Mouse (Mus musculus) megakaryocyte, embryonic 14.5 days (primary cell): ENCODE measurements around the gene Fam229b.

Experiments used
- FLI1 ChIP-seq: IDR thresholded peaks from 2 replicates; pipeline ENCODE4 v1.6.1; 2012; ENCODE audit warnings: low read length, inconsistent platforms, mixed read lengths
- GATA1 ChIP-seq: IDR thresholded peaks from 3 replicates; pipeline ENCODE4 v1.6.1; 2012; ENCODE audit warnings: mixed read lengths, low read length, inconsistent platforms, borderline replicate concordance

DNA sequence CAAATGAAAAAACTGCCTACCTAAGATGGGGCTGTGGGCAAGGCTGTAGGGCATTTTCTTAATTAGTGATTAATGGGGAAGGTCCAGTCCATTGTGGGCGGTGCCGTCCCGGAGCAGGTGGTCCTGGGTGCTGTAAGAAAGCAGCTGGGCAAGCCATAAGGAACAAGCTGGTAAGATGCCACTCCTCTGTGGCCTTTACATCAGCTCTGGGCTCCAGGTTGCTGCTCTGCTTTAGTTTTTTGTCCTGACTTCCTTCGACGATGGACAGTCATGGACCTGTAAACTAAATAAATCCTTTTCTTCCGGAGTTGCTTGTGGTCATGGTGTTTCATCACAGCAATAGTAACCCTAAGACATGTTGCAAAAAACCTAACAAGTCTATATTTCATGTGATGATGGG is 37.0 kb upstream of the Fam229b start:
- TF ChIP-seq GATA1: no peak
- TF ChIP-seq FLI1: no peak
